Mouse (Mus musculus) adrenal gland, postnatal 14 days (tissue): ENCODE measurements around the gene Pla2g4b. TPM values are rescaled to one million over a fixed set of nuclear protein-coding genes. Genes with fewer than 3 reads are reported as not detected.

Source experiments
- DNase-seq: peaks from one replicate; pipeline ENCODE4 v3.0.0; 2021; ENCODE audit warnings: mixed read lengths
- long read RNA-seq, 2 experiments: library from polyadenylated mRNA; stranded (forward); transcript quantifications; one replicate each; pipeline ENCODE4 v2.0.0; 2021
- total RNA-seq: library from RNA; stranded (reverse); gene quantifications from 2 replicates; pipeline ENCODE4 v1.2.3, GENCODE M21; 2021

Pla2g4b gene
- total RNA-seq: 2.9 and 4.8 TPM in 2 replicates
- long read RNA-seq, experiment 1, partial matches to known transcripts: 2 of 2 reads
- long read RNA-seq, experiment 1, other reads (novel, unspliced or antisense): 0 of 2 reads
- long read RNA-seq, experiment 2: 0 reads

DNA sequence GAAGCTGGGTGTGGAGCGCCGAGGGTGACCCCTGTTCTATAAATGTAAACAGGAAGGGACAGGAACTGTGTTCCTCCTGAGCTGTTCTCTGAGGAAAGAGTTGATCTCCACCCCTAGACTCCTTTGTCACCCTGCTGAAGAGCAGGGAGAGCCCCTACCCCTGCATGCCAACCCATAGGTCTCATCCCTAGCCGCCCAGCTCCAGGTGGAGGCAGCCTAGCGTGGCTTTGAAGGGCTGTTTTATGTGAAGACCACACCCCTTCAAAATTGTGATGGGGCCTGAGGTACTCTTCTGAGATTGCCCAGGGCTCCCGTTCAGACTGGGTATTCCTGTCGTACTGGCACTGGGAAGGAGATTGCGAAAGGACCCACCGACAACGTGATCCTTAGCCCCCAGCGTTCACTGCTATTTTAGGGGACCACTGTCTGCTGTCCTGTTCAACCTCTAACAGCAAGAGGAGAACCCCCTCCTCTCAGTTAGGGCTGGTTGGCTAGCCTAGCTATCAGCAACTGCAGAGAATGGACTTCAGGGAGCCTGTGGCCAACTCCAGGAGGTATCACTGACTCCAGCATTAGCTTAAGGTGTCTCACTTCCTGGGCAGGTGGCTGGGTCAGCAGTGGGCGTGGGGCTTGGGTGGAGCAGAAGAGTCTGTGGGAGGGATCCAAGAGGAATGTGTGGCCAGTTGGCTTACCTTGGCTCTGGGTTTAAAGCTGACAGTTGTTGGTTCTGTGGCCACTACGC is at the start of gene Pla2g4b:
Pla2g4b (plus strand) TSS at position 692 of the 742 bp plus-strand sequence.
- DNase-seq: no peak

DNA sequence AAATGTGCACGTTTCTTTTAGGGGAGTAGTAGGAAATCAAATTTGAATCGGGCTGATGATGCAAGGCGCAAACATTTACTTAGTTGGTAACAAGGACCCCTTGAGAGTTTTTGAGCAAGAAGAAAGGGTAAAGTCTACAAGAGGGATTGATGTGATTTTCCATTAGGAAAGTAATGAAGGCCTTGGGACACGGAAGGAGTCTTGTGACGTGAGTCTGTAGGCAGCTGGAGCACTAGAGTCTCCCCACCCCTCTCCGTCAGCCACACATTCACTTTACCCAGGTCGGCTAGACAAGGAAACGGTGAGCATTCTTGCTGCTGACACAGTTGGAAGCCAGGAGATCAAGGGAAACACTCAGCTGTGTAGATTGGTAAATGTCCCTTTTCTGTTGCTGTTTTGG is 47.3 kb upstream of the Pla2g4b start:
- DNase-seq: no peak

- no peak for DNase-seq
These were observed 46.8 kb upstream of the Pla2g4b start for GRCm38 (mm10) chr2:119986369-119986768.

DNA sequence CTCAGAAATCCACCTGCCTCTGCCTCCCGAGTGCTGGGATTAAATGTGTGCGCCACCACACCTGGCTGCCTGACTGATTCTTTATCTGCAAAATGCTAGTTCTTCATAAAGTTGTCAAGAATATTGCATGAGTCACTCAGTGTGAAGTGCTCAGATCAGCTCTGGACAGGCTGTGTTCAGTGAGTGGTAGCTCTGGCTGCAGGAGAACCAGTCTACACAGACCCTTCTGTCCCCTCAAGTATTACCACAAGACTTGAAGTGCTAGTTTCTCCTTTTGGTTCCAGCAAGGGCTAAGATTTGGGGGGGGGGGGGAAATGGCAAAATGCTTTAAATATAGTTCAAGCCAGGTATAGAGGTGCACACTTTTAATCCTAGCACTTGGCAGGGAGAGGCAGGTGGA is 45.8 kb upstream of the Pla2g4b start:
- no peak for DNase-seq

- no peak for DNase-seq
These were observed 44.3 kb upstream of the Pla2g4b start for GRCm38 (mm10) chr2:119988952-119989351.

DNA sequence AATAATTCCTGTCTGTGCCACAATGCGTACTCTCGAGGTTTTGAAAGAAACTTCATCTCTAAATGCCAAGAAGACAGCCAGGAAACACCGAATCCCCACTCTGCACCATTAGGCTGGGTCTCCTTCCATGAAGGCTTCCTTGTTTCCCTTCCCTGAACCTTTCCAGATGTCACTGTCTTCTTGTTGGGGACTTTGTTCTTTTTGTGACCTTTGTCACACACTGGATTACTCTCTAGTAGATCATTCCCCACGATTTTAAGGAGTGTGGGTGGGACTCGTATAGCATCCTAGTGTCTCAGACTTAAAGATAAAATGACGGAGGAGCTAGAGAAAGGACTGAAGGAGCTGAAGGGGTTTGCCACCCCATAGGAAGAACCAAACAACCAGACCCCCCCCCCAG is 42.3 kb upstream of the Pla2g4b start:
- no peak for DNase-seq

GRCm38 (mm10) chr2:119992349-119992748 is 40.9 kb upstream of the Pla2g4b start:
- DNase-seq: no peak

DNA sequence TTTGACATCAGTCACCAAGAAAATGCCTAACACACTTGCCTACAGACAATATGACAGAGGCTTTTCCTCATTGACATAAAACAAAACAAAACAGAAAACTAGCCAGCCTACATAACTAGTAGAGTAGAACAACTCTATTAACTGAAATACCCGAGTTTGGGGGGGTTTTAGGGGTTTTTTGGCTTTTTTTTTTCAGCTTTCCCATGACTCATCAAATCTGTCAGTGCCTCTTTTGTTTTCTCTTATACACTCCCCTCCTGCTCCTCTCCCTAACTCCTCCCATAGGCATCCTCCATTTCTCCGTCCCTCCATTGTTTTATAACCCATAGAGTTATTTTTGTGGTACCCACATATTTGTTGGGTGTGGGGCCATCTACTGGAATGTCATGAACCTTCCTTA is 39.7 kb upstream of the Pla2g4b start:
- no peak for DNase-seq

DNA sequence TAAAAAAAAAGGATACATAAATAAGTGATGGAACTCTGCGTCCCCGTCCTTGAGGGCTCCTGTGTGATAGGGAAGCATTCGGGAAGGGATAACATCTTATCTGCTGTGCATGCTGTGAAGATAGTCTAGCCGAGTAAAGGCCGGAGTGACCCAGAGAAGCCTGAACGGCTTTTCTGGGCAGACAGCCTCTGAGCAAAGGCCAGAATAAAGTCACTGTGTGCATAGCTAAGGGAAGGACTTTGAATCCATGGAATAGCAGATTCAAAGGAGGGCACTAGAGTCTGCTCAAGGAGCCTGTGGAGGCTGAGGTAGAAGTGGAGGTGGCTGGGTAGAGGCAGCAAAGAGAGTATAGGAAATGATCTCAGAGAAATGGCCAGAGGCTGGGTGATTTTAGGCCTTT is 38.4 kb upstream of the Pla2g4b start:
- DNase-seq: no peak

GRCm38 (mm10) chr2:119995391-119996281 is 37.6 kb upstream of the Pla2g4b start:
- no peak for DNase-seq

DNA sequence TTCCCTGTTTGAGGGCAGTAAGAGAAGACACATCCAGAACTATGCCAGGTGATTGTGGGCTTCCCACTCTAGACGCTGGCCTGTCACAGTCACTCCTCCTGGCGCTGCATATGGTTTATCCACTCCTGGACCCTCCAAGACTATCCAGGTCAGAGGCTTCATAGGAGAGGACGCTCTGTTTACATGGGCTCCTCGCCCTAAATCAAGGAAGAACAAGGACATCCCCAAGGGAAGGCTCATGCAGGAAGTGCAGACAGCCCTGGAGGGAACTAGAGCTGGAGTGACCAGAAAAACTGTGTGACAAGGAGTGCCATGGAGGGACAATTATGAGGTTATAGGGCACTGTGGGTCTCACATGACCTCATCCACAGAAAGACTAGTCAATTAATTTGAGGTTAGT is 35.9 kb upstream of the Pla2g4b start:
- DNase-seq: no peak

- no peak for DNase-seq
These were observed 33.5 kb upstream of the Pla2g4b start for GRCm38 (mm10) chr2:119999731-120000130.

DNA sequence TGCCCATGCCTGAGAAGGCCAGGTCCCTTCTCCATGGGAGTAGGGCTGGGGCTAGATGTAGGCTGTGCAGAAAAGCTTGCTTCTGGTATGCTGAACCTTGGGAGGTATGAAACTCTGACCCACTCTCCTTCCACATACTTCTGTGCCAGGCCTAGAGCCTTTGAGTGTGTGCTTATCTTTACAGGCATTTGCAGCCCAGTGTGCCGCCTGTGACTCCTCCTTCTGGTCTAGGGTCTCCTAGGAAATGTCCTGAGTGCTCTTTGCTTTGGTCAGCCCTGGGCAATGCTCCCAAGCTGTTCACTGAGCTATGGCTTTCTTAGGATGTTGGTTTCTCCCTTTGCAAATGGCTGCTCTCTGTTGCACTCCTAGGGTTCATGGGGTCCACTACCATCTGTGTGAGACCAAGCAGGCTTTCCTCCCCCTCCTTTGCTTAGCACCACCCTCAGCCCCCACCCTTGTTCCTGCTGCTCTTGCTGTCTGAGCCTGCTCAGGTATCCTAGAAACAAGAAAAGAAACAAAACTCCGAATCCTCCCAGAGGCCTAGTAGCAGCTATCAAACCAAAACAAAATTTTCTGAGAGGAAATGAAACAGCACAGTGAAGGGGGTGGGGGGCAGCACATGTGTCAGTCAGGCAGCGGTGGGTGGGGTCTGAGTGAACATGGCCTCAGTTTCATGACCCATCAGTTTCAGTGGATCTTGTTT is 32.2 kb upstream of the Pla2g4b start:
- DNase-seq: peak; percentile 28

- no peak for DNase-seq
These were observed 31.3 kb upstream of the Pla2g4b start for GRCm38 (mm10) chr2:120001956-120002355.

- no peak for DNase-seq
These were observed 29.2 kb upstream of the Pla2g4b start for GRCm38 (mm10) chr2:120003970-120004369.

GRCm38 (mm10) chr2:120006696-120007095 is 26.5 kb upstream of the Pla2g4b start:
- peak; percentile 39 for DNase-seq

DNA sequence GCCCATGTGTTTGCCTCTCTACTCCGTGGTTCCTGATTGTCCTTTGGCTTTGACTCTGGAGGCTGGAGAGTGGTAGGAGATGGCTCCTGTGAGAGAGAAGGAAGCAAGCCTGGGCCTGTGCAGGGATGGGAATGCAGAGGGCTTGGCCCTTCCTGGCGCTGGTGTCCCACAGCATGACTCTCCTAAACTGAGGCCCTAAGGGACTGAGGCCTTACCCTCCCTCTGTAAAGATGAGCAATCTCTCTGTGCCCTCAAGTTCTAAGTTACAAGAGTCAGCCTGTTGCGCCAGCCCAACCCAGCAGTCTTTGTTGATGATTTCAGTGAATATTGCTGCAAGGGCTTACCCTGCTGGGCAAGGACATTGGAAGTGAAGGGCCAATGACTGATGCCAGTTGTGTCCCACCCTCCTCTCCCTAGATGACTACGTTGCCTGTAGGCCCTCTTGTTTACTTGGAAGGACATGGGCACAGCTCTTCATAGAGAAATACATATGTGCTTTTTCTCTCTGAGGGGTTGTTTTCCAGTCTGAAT is 25.5 kb upstream of the Pla2g4b start:
- peak; percentile 68 for DNase-seq

DNA sequence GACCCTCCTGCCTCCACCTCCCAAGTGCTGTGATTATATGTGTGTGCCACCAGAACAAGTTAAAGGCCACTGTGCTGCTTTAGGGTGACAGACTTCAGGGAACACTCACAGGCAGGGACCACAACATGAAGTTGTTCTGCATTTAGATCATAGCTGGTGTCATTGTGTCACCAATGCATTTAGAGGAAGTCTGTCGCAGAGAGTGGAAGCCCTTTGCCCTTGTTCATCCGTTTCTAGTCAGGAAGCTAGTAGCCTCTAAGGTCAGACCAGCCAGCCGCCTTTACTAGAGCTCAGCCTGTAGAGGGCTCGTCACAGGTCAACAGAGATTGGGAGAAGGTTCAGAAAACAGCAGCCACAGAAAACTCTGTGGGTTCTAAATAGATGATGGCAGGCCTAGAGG is 24.5 kb upstream of the Pla2g4b start:
- no peak for DNase-seq

GRCm38 (mm10) chr2:120011462-120012200 is 21.6 kb upstream of the Pla2g4b start:
- DNase-seq: peak; percentile 78

- peak; percentile 30 for DNase-seq
These were observed 20.3 kb upstream of the Pla2g4b start for GRCm38 (mm10) chr2:120012924-120013323.

DNA sequence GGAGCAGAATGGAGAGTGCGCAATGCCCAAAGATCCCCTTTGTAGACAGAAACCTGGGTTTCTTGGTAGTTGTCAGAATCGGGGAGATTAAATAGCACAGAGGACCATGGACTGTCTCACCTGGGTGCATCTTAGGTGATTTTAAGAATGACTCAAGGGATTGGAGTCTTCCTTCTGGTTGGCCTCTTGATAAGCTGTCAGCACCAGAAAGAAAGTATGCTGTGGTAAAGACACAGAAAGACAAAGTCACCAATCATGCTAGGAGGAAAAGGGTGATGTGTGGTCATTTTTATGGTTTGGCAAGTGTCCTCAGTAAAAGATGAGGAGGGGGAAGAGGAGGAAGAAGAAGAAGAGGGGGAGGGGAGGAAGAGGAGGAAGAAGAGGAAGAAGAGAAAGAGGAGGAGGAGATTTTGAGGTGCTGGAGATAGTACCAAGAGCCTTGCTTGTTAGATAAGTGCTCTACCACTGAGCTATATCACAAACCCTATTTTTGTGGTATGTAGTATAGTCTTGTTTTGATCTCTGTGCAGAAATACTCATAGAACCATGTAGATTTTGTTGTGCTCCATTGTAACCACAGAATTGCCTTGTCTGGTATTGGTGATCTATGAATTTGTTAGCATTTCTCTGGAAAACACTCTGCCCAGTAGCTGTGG is 19.3 kb upstream of the Pla2g4b start:
- no peak for DNase-seq
